Mouse (Mus musculus) effector memory CD4-positive, alpha-beta T cell, adult 5 months (primary cell): ENCODE measurements around the gene Ntm. TPM values are rescaled to one million over a fixed set of nuclear protein-coding genes. Genes with fewer than 3 reads are reported as not detected.

Experiments used
- polyA plus RNA-seq: library from polyadenylated mRNA; unstranded; fragments of 100-300 nt; shearing (Covaris generic); gene quantifications from one replicate; pipeline ENCODE4 v1.2.1, GENCODE M21; 2017

The Ntm gene
- polyA plus RNA-seq: not detected

GRCm38 (mm10) chr9:29962978-29963377 is at the start of gene Ntm:
Gene Ntm (minus strand): TSS chr9:29963141.

